ENCODE assay signal across 30 mouse cellular contexts in the genomic region with DNA sequence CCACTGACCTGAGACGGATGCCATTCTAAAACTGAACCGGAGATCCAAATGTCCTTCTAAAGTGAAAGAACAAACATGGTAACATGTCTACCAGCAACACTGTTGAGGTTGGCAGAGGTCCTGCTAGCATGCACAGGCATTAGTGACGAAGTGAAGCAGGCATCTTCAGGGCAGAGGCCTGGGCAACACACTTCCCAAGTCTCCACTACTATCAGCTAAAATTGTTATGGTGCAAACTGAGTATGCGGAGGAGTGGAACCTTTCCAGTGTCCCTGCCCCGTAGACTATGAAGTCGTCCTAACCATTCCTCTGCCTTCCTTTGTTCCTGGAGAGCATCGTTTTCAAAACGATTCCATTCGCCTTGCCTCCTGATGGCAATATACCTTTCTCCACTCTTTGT. TPM values are rescaled to one million over a fixed set of nuclear protein-coding genes. Genes with fewer than 3 reads are reported as not detected.
"Had no signal": no experiment of that assay in that cellular context is flagged by ENCODE, and none has a peak within 500 bp of the region (broad histone marks: within the 10 kb centered on the region; RNA-seq: fewer than 3 reads in every experiment).

No protein-coding gene starts in this region.

- H3K9me3 ChIP-seq: embryonic facial prominence, embryonic 10.5 days; embryonic facial prominence, embryonic 12.5 days; embryonic facial prominence, embryonic 13.5 days; embryonic facial prominence, embryonic 15.5 days; forebrain, embryonic 10.5 days; forebrain, embryonic 12.5 days; forebrain, embryonic 13.5 days; forebrain, embryonic 15.5 days had no signal

- H3K27me3 ChIP-seq: embryonic facial prominence, embryonic 12.5 days; embryonic facial prominence, embryonic 13.5 days; embryonic facial prominence, embryonic 15.5 days; forebrain, embryonic 12.5 days; forebrain, embryonic 13.5 days; forebrain, embryonic 15.5 days had no signal

- H3K4me3 ChIP-seq: embryonic facial prominence, embryonic 10.5 days; embryonic facial prominence, embryonic 12.5 days; embryonic facial prominence, embryonic 13.5 days; embryonic facial prominence, embryonic 15.5 days; erythroblast, embryonic 14.5 days; forebrain, embryonic 10.5 days; forebrain, embryonic 12.5 days; forebrain, embryonic 13.5 days; forebrain, embryonic 15.5 days; gastrocnemius, adult 2 months; heart, adult 2 months had no signal

- H3K36me3 ChIP-seq: embryonic facial prominence, embryonic 10.5 days; embryonic facial prominence, embryonic 12.5 days; embryonic facial prominence, embryonic 13.5 days; embryonic facial prominence, embryonic 15.5 days; forebrain, embryonic 10.5 days; forebrain, embryonic 12.5 days; forebrain, embryonic 15.5 days had no signal

- H3K27ac ChIP-seq: embryonic facial prominence, embryonic 10.5 days; embryonic facial prominence, embryonic 12.5 days; embryonic facial prominence, embryonic 13.5 days; embryonic facial prominence, embryonic 15.5 days; forebrain, embryonic 10.5 days; forebrain, embryonic 12.5 days; forebrain, embryonic 13.5 days; forebrain, embryonic 15.5 days; gastrocnemius, adult 2 months; heart, adult 2 months had no signal

- DNase-seq: cerebellum, adult 2 months; cerebellum, adult 8-10 months; cerebellum, adult 9-10 months; cerebellum, adult 9-11 months; cerebellum, postnatal 10 days; cerebellum, postnatal 14 days; cerebellum, postnatal 25 days; cerebellum, postnatal 36 days; embryo, embryonic 11 days; forebrain, postnatal 0 days; gastrocnemius, adult 2 months; gastrocnemius, postnatal 10 days; gastrocnemius, postnatal 14 days; gastrocnemius, postnatal 25 days; gastrocnemius, postnatal 36 days; heart, adult 18-20 months; heart, adult 2 months had no signal

RNA-seq across cellular contexts. Expression of a gene that starts 28.7 kb away (rescaled TPM):
- total RNA-seq: common myeloid progenitor, adult 5-6 weeks; gastrocnemius, adult 18-20 months; gastrocnemius, adult 2 months; gastrocnemius, adult 8-10 months; gastrocnemius, postnatal 10 days; gastrocnemius, postnatal 36 days; granulocyte monocyte progenitor cell, adult 5-6 weeks; heart, adult 18-20 months; heart, adult 2 months had no signal
- polyA plus RNA-seq: erythroblast, embryonic 14.5 days had no signal
